Mouse (Mus musculus): ENCODE results near the gene Nav2. TPM values are rescaled to one million over a fixed set of nuclear protein-coding genes. Genes with fewer than 3 reads are reported as not detected.

Gene Nav2
- polyA plus RNA-seq, 1 experiment from 2014 or later = 10.1 TPM

DNA sequence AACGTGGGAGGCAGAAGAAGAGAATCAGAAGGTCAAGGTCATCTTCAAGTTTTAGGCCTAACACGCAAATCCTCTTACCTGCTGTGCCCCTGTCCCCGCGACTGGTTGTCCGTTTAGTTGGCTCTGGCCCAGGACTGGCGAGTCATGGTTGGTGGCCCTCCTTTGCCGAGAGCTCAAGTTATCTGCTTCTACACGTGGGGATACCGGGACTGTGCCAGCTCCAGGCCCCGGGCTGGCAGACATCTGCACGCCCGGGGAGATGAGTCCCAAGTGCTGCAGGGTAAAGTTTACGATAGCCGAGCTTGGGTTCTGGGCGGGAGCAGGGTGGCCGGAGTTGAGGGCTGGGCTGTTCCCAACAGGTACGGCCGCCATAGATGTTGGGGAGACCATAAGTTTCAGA, 40.9 kb upstream of the Nav2 start:
- H3K9ac ChIP-seq (ENCODE audit: low read depth, low read length) = no peak overlapping the region
- no peaks in the 10 kb centered on the region for H3K4me1 ChIP-seq (replicated peaks; ENCODE audit: insufficient read depth, low read length)
- H3K27me3 ChIP-seq (ENCODE audit: insufficient read depth, low read length) = no peaks in the 10 kb centered on the region
- TF ChIP-seq CTCF (IDR thresholded peaks at IDR 0.05; ENCODE audit: low read depth) = no peak
- H3K27ac ChIP-seq = no peak overlapping the region
- H3K9me3 ChIP-seq (replicated peaks; ENCODE audit: low read length) = no peaks in the 10 kb centered on the region
- H3K36me3 ChIP-seq (ENCODE audit: insufficient read depth, low read length) = peaks cover 32% of the 10 kb centered on the region
- H3K4me3 ChIP-seq (replicated peaks; ENCODE audit: low read depth, low read length) = no peak overlapping the region
- no peak for DNase-seq (ENCODE audit: low spot score)
- no peak for ATAC-seq (replicated peaks; ENCODE audit: low FRiP score, low read depth)
- no peak overlapping the region for H3K4me2 ChIP-seq (ENCODE audit: low read length)
- WGBS = 86% methylated on average over 18 of the region's 18 CpGs

DNA sequence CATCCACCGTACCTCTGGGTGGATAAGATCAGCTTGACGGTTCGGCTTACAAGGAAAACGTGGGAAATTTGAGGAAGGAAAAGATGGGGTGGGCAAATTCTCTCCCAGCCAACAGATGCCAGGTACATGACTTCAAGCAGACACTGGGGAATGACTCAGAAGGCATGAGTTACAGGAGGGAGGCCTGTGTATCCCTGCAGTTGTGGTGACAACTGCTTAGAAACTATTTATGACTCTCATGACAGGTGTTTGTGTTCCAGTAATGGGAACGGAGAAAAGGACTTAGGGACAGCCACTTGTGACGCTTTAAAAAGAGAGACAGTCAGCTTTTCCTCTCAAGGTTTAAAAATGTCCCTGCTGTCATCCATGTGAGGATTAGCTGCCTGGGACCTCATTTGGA, 38.4 kb upstream of the Nav2 start:
- TF ChIP-seq CTCF (IDR thresholded peaks at IDR 0.05; ENCODE audit: low read depth) = no peak
- H3K4me3 ChIP-seq (replicated peaks; ENCODE audit: low read depth, low read length) = no peak overlapping the region
- H3K9me3 ChIP-seq (replicated peaks; ENCODE audit: low read length) = no peaks in the 10 kb centered on the region
- ATAC-seq (replicated peaks; ENCODE audit: low FRiP score, low read depth) (no peak), DNase-seq (ENCODE audit: low spot score) (no peak)
- H3K27ac ChIP-seq = no peak overlapping the region
- H3K9ac ChIP-seq (ENCODE audit: low read depth, low read length) = no peak overlapping the region
- H3K4me1 ChIP-seq (replicated peaks; ENCODE audit: insufficient read depth, low read length) = no peaks in the 10 kb centered on the region
- peaks cover 51% of the 10 kb centered on the region for H3K36me3 ChIP-seq (ENCODE audit: insufficient read depth, low read length)
- H3K4me2 ChIP-seq (ENCODE audit: low read length) = no peak overlapping the region
- no peaks in the 10 kb centered on the region for H3K27me3 ChIP-seq (ENCODE audit: insufficient read depth, low read length)
- 58% methylated on average over 6 of the region's 6 CpGs for WGBS

DNA sequence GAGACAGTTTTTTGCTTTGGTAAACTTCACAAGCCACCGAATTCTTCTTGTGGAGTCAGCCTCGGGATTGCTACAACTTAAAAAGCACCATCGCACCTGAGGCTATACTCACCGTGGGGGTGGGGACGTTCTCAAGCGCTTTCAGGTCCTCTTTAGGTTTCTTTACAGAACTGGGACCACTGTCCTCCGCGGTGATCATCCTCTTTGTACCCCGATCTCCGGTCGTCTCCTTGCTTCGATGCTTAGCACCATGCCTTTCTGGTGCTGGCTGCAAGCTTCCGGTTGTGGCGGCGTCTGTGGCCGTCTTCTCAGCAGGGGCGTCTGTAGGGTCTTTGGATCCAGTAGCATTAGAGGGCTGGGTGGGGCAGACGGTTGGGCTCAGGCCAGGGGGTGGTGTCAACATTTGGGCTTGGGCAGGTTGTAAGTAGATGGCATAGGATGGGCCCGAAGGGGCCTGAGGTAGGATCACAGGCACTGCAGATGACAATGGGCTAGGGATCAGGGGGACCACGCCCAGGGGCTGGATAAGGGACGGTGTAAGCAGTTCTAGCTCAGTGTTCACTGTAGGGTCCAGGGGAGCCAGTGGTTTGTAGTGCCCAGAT, 37.8 kb upstream of the Nav2 start:
- Histone ChIP-seq H3K9ac (ENCODE audit: low read depth, low read length) (no peak overlapping the region), H3K4me3 (replicated peaks; ENCODE audit: low read depth, low read length) (no peak overlapping the region), H3K4me2 (ENCODE audit: low read length) (no peak overlapping the region), H3K27me3 (ENCODE audit: insufficient read depth, low read length) (no peaks in the 10 kb centered on the region), H3K36me3 (ENCODE audit: insufficient read depth, low read length) (peaks cover 54% of the 10 kb centered on the region), H3K9me3 (replicated peaks; ENCODE audit: low read length) (no peaks in the 10 kb centered on the region), H3K27ac (no peak overlapping the region), H3K4me1 (replicated peaks; ENCODE audit: insufficient read depth, low read length) (no peaks in the 10 kb centered on the region)
- no peak for DNase-seq (ENCODE audit: low spot score)
- WGBS = 90% methylated on average over 21 of the region's 21 CpGs
- ATAC-seq (replicated peaks; ENCODE audit: low FRiP score, low read depth) = no peak
- TF ChIP-seq CTCF (IDR thresholded peaks at IDR 0.05; ENCODE audit: low read depth) = no peak

GRCm38 (mm10) chr7:48871292-48871691, 37.2 kb upstream of the Nav2 start:
- Histone ChIP-seq H3K4me2 (ENCODE audit: low read length) (no peak overlapping the region), H3K36me3 (ENCODE audit: insufficient read depth, low read length) (peaks cover 54% of the 10 kb centered on the region), H3K4me1 (replicated peaks; ENCODE audit: insufficient read depth, low read length) (no peaks in the 10 kb centered on the region), H3K4me3 (replicated peaks; ENCODE audit: low read depth, low read length) (no peak overlapping the region), H3K27me3 (ENCODE audit: insufficient read depth, low read length) (no peaks in the 10 kb centered on the region), H3K27ac (no peak overlapping the region), H3K9me3 (replicated peaks; ENCODE audit: low read length) (no peaks in the 10 kb centered on the region), H3K9ac (ENCODE audit: low read depth, low read length) (no peak overlapping the region)
- TF ChIP-seq CTCF (IDR thresholded peaks at IDR 0.05; ENCODE audit: low read depth) = no peak
- WGBS = 93% methylated on average over 11 of the region's 11 CpGs
- ATAC-seq (replicated peaks; ENCODE audit: low FRiP score, low read depth) (no peak), DNase-seq (ENCODE audit: low spot score) (no peak)

DNA sequence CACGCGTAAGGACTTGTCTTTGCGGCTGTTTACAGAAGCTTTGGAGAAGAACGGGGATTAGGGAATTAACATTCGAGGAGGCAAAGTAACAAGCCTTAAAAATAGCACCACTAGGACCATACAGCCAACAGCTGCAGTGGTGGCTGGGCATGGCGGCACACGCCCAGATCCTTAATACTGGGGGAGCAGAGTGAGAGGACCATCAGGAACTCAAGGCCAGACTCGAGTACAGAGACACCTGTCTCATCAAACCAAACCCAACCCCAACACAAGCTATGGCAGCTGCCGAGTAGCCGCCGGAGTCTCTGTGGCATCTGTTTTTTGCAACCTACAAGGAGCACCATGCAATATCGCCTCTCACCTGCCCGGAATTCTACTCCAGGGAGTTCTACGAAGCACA, 33.4 kb upstream of the Nav2 start:
- 0 out of 2 replicates have a peak, but pooled peaks cover 4% of the 10 kb centered on the region for H3K4me1 ChIP-seq (replicated peaks; ENCODE audit: insufficient read depth, low read length)
- H3K9me3 ChIP-seq (replicated peaks; ENCODE audit: low read length) = no peaks in the 10 kb centered on the region
- ATAC-seq (replicated peaks; ENCODE audit: low FRiP score, low read depth) (no peak), DNase-seq (ENCODE audit: low spot score) (no peak)
- H3K9ac ChIP-seq (ENCODE audit: low read depth, low read length) = no peak overlapping the region
- H3K4me2 ChIP-seq (ENCODE audit: low read length) = no peak overlapping the region
- no peak overlapping the region for H3K4me3 ChIP-seq (replicated peaks; ENCODE audit: low read depth, low read length)
- H3K27me3 ChIP-seq (ENCODE audit: insufficient read depth, low read length) = no peaks in the 10 kb centered on the region
- H3K36me3 ChIP-seq (ENCODE audit: insufficient read depth, low read length) = peaks cover 41% of the 10 kb centered on the region
- H3K27ac ChIP-seq = no peak overlapping the region
- WGBS = 92% methylated on average over 14 of the region's 14 CpGs
- no peak for TF ChIP-seq CTCF (IDR thresholded peaks at IDR 0.05; ENCODE audit: low read depth)

GRCm38 (mm10) chr7:48876526-48876925, 32.0 kb upstream of the Nav2 start:
- Histone ChIP-seq H3K4me2 (ENCODE audit: low read length) (no peak overlapping the region), H3K4me1 (replicated peaks; ENCODE audit: insufficient read depth, low read length) (0 out of 2 replicates have a peak, but pooled peaks cover 4% of the 10 kb centered on the region), H3K27me3 (ENCODE audit: insufficient read depth, low read length) (no peaks in the 10 kb centered on the region), H3K27ac (no peak overlapping the region), H3K36me3 (ENCODE audit: insufficient read depth, low read length) (peaks cover 29% of the 10 kb centered on the region), H3K4me3 (replicated peaks; ENCODE audit: low read depth, low read length) (no peak overlapping the region), H3K9ac (ENCODE audit: low read depth, low read length) (no peak overlapping the region), H3K9me3 (replicated peaks; ENCODE audit: low read length) (no peaks in the 10 kb centered on the region)
- TF ChIP-seq CTCF (IDR thresholded peaks at IDR 0.05; ENCODE audit: low read depth) = peak; percentile 83
- WGBS = 67% methylated on average over 4 of the region's 4 CpGs
- no peak for ATAC-seq (replicated peaks; ENCODE audit: low FRiP score, low read depth)
- DNase-seq (ENCODE audit: low spot score) = peak; percentile 87
